Mouse (Mus musculus) heart, postnatal 0 days (tissue): ENCODE results near the gene Pdpr.
"Not testable (repeated sequence)": the region's sequence is repeated elsewhere in the genome, so short reads cannot be mapped to it uniquely, and the experiment has no call there.

Experiments
- CTCF ChIP-seq: IDR thresholded peaks from 2 replicates; pipeline ENCODE4 v1.5.1; 2016; ENCODE audit warnings: antibody characterized with exemption, control low read depth, low read depth
- EP300 ChIP-seq: IDR thresholded peaks from 2 replicates; pipeline ENCODE4 v1.6.1; 2016; ENCODE audit warnings: antibody characterized with exemption, low read depth

DNA sequence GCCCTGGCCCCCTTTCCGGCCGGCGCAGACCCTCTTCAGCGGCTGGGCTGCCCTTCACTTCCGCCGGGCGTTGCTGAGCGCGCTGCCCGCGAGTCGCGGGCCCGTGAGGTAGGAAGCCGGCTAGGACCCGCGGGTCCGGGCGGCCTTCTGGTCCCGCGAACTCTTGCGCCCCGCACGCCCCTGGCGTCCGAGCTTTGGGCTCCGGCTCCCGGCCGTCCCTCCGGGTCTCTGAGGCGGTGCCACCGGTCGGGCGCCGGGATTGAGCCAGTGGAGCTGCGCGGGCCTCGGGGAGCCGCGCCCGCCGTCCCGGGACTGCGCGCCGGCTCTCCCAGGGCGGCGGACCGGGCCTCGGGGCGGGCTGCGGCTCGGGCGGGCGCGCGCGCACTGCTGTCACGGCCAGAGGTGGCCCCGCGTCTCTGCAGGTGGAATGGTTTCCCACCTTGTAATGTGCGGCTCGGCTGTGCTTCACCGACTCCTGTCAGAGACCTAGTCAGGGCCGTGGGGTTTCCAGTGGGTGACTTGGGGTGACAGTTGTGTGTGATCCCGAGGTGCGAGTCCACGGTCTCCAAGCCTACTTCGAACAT is 381 bp downstream of the Pdpr start:
- not testable (repeated sequence) for TF ChIP-seq CTCF, EP300
